Mouse (Mus musculus) brain, embryonic 18.5 days (tissue): ENCODE data around the gene Map3k5.
"Not testable (repeated sequence)": the region's sequence is repeated elsewhere in the genome, so short reads cannot be mapped to it uniquely, and the experiment has no call there.

ENCODE experiments used
- DNase-seq: peaks from one replicate; pipeline ENCODE4 v3.0.0-alpha.2; 2012; ENCODE audit warnings: low read depth, low spot score

The Map3k5 gene

GRCm38 (mm10) chr10:19934384-19935294, at the start of gene Map3k5:
Map3k5 (plus strand) TSS chr10:19934472.
- DNase-seq = no peak

GRCm38 (mm10) chr10:19886249-19886648, 48.0 kb upstream of the Map3k5 start:
- DNase-seq = no peak

DNA sequence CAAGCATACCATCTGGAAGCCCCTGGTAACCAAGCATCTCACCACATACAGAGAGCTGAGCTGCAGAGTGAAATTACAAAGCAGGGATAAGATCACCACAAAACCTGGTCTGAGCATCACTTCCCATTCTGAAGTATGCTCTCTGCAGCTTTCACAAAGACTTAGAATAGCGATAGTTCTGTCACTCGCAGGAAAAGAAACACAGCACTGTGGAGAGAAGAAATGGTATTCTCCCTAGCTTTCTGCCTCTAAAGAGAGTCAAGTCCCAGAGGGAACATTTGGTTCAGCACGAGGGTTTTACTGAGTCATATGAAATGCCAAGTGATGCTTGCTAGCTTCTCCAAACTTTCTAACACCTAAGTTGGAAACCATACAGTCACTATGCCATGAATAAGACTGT, 44.4 kb upstream of the Map3k5 start:
- DNase-seq = no peak

DNA sequence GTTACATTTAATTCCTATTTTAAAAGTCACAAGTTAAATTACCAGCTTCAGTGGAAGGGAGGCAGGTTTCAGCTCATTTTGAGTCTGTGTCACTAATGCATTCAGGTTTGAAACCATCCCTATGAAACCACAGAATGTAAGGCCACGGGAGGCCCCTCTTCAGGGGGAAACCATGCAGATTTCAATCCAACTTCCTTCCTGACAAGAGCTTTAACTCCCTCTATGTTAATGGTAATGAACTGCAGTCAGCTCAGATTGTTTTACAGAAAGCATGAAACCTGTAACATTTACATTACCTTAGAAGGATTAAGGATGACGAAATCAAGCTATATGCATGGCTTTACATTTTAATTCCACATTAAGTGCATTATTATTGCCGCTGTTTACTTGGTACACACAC, 42.6 kb upstream of the Map3k5 start:
- DNase-seq = no peak

GRCm38 (mm10) chr10:19893146-19893545, 41.1 kb upstream of the Map3k5 start:
- no peak for DNase-seq

GRCm38 (mm10) chr10:19893976-19894375, 40.3 kb upstream of the Map3k5 start:
- no peak for DNase-seq

- no peak for DNase-seq
These were observed 34.1 kb upstream of the Map3k5 start for GRCm38 (mm10) chr10:19900191-19900590.

- DNase-seq = no peak
These were observed 32.3 kb upstream of the Map3k5 start for GRCm38 (mm10) chr10:19901992-19902391.

DNA sequence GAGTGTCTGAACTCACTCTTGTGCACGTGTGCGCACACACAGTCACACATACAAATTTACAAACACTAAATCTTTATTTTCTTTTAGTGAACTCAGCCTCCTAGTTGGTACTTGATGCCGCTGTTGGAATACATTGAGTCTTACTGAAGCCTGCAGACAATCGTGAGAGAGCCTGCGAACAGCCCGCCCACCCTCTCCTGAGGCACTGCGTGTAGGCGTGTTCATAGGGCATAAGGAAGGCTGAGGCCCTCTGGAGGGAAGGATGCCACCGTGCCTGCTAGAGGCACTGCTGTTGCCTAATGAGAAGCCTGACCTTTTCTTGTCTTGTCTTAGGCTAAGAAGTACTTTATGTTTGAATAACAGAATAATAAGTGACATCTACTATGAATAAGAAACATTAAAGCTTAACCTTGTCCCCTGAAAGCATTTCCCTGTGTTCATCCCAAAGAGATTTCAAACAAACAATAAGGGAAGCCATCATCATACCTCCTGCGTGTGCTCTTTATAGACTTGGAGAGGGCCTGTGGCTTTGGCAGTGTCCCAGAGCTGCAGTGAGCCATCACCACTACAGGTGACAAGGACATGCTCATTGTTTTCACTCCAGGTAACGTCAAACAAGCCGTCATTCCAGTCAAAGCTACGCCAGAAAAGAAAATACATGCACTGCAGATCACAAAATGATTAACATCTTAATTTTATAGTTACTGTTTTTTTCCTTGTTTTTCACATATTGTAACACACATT, 30.0 kb upstream of the Map3k5 start:
- DNase-seq = no peak

DNA sequence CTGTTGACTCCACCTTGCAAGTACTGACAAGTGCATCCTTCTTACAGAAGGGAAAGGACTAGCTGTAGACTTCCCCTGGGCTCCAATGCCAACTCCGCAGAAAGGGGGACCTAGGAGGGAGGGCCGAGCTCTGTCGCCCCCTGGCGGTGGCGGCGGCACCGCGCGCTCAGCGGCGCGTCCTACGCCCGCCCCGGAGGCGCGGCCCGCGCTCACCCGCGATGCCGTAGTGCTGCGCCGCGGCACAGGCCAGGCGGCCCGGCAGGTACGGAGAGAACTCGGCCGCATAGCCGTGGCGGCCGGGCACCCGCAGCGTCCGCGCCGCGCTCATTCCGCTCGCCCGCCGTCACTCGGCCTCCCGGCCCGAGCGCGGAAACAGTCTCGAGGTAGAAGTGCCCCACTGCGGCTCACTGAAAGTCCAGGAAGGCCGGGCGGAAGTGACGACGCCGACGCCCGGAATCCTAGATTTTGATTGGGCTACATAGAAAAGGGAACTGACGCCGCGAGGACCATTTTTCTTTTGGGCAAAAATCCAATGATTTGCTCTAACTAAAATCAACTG, 26.9 kb upstream of the Map3k5 start, which contains the start of gene Pex7:
Gene Pex7, minus strand, starts transcription at position 444 of the 559 bp plus-strand sequence.
- DNase-seq = peak; percentile 90

DNA sequence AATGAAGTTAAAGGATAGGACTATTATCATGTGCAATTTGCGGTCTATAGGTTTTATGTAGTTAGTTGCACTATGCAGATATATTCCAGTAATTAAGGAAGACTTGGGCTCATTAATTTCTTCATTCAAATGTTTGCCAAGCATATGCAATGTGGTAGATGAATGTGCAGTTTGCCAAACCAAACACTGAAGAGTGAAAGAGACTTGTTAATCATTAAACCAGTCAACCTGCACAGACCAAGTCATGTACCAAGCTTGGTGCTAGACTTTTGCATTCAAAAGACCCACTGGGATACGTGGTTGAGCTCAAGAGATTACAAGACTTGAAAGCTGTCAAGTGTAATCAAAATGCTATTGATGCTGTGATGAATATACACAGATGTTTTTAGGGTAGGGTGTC, 26.2 kb upstream of the Map3k5 start:
- DNase-seq = no peak

GRCm38 (mm10) chr10:19910516-19910915, 23.8 kb upstream of the Map3k5 start:
- no peak for DNase-seq

DNA sequence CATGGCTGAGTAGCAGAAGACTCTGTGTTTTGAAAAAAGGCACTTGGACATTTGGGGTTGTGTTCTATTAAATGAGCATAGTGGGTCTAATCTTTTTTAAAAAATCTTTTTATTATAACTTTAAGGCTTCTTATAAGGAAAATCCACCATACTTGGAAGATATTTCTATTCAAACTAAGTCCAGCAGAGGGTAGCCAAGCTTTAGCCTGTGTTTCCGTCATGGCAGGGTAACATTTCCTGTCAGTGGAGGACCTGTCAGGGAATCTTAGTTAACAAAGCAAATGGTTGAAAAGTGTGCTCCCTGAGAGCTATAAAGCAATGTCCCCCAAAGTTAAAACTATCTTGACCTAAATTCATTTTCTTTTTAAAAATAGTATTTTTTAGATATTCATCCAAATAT, 22.7 kb upstream of the Map3k5 start:
- no peak for DNase-seq

DNA sequence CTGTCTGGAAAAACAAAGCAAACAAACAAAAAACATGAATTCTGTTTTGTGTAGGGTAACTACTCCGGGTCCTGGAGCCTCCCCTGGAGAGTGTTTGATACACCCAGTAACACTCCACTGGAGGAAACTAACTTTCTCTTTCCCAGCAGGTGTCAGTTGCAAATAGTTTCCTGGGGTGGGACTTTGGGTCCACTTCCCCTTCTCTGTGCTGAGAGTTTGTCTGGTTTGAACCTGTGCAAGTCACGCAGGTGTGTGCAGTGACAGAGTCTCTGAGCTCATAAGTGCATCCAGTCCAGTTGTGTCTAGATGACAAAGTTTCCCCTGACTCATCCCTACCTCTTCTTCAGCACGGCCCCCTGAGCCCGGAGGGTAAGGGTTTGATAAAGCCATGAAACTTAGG, 20.5 kb upstream of the Map3k5 start:
- DNase-seq = no peak

DNA sequence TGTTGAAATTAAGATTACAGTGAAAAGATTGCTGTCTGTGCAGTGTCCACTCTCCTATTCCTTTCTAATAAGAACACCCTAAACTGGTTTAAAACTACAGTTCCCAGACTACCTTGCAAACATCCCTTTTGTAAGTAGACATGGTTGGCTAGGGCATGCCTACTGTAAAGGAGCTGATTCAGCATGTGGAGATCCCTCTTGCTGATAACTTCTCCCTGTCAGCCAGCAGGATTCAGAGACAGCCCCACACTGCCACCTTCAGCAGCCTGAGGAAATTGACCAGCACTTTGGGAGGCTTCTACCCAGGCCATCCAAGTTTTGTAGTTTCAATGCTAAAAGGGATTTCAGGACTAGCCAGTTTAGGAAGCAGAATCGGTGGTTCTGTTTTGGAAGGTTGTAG, 19.0 kb upstream of the Map3k5 start:
- no peak for DNase-seq

DNA sequence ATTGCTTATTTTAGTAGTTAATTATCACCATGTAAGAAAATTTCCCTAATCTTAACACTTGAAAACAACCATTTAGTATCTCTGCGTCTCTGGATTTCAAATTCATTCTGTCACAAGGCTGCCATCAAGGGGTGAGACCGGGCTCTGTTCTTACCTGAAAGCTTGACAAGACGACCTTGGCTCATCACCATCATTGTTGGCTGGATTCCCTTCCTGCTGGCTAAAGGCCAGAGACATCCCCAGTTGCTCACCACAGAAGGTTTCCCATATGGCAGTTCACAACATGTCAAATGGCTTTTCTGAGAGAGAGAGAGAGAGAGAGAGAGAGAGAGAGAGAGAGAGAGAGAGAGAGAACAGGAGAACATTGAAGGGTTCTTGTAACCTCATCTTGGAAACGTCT, 11.9 kb upstream of the Map3k5 start:
- no peak for DNase-seq

DNA sequence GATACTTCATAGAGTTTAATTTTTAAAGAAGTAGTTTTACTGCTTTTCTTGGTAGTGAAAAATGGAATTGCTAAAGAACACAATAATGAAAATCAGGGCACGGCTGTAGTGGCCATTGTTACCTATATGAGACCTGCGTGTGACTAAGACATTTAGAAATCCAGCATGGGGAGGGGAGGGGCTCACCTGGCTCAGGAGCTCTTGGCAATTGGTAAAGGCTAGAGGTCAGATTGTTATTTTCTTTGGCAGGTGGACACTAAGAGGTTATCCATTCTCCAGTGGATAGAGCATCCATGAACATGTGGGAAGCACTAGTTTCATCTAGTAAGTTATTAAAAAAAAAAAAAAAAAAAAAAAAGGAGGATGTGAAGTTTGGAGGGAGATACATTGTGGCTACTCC, 10.0 kb upstream of the Map3k5 start:
- no peak for DNase-seq

DNA sequence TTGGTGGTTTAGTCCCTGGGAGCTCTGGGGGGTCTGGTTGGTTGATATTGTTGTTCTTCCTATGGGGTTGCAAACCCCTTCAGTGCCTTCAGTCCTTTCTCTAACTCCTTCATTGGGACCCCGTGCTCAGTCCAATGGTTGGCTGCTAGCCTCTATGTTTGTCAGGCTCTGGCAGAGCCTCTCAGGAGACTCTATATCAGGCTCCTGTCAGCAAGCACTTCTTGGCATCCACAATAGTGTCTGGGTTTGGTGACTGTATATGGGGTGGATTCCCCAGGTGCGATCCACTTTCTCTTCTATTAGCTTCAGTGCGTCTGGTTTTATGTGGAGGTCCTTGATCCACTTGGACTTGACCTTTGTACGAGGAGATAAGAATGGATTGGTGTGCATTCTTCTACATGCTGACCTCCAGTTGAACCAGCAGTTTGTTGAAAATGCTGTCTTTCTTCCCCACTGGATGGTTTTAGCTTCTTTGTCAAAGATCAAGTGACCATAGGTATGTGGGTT, 7.8 kb upstream of the Map3k5 start:
- not testable (repeated sequence) for DNase-seq

GRCm38 (mm10) chr10:19928205-19928604, 6.1 kb upstream of the Map3k5 start:
- no peak for DNase-seq

DNA sequence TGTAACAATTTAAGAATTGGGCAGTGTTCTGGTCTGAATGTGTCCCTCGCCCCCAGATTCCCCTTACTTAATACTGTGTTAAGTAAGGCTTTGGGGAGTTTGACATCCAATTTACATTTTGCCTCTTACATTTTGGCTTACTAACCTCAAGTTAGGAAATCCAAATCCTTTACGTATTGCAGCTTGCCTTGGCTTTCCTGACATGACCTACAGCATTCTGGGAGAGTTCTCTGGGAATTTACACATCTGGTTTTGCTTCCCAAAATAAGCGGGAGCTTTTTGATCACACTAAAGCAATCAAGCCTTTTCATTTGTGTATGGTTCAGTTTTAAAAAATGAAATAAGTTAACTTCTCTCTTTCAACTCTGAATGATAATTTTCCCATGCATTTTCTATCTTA, 1.3 kb upstream of the Map3k5 start:
- no peak for DNase-seq

GRCm38 (mm10) chr10:19933511-19934383, 525 bp upstream of the Map3k5 start:
- no peak for DNase-seq
